Mouse (Mus musculus): ENCODE results near the gene Faim2. TPM values are rescaled to one million over a fixed set of nuclear protein-coding genes. Genes with fewer than 3 reads are reported as not detected.
A peak's percentile ranks its signal among the peaks of the same experiment; 100 is the strongest.

Faim2 gene
- total and polyA plus RNA-seq, 2 experiments from 2014 or later: 42.0 to 72.0 TPM

- no peak for TF ChIP-seq CTCF (IDR thresholded peaks at IDR 0.05)
- ATAC-seq (ENCODE audit: low FRiP score) (no peak), DNase-seq (ENCODE audit: low spot score) (no peak)
- 0 out of 2 replicates have a peak, but pooled peaks cover 7% of the 10 kb centered on the region for H3K36me3 ChIP-seq (ENCODE audit: insufficient read depth, low read length)
- H3K4me2 ChIP-seq (ENCODE audit: low read depth, low read length, poor library complexity, severe bottlenecking): no peak overlapping the region
- no peaks in the 10 kb centered on the region for H3K9me3 ChIP-seq (ENCODE audit: low read length)
- H3K27ac ChIP-seq (ENCODE audit: low read depth, low read length): no peak overlapping the region
- 71% methylated on average over 4 of the region's 4 CpGs for WGBS
- H3K9ac ChIP-seq (replicated peaks; ENCODE audit: low read length, poor library complexity, severe bottlenecking): no peak overlapping the region
- peaks cover 6% of the 10 kb centered on the region; the same call in 1 of the 2 replicates for H3K4me1 ChIP-seq (ENCODE audit: insufficient read depth, low read length)
- no peak overlapping the region for H3K4me3 ChIP-seq (ENCODE audit: low read depth, low read length)
- no peaks in the 10 kb centered on the region for H3K27me3 ChIP-seq (ENCODE audit: insufficient read depth, low read length)
These were observed 29.2 kb downstream of the Faim2 start for GRCm38 (mm10) chr15:99498781-99499180.

- Histone ChIP-seq H3K36me3 (ENCODE audit: insufficient read depth, low read length) (0 out of 2 replicates have a peak, but pooled peaks cover 7% of the 10 kb centered on the region), H3K9ac (replicated peaks; ENCODE audit: low read length, poor library complexity, severe bottlenecking) (no peak overlapping the region), H3K9me3 (ENCODE audit: low read length) (no peaks in the 10 kb centered on the region), H3K27ac (ENCODE audit: low read depth, low read length) (no peak overlapping the region), H3K4me1 (ENCODE audit: insufficient read depth, low read length) (peaks cover 6% of the 10 kb centered on the region; the same call in 1 of the 2 replicates), H3K27me3 (ENCODE audit: insufficient read depth, low read length) (no peaks in the 10 kb centered on the region), H3K4me2 (ENCODE audit: low read depth, low read length, poor library complexity, severe bottlenecking) (no peak overlapping the region), H3K4me3 (ENCODE audit: low read depth, low read length) (no peak overlapping the region)
- DNase-seq (ENCODE audit: low spot score) (no peak), ATAC-seq (ENCODE audit: low FRiP score) (no peak)
- WGBS: 71% methylated on average over 4 of the region's 4 CpGs
- no peak for TF ChIP-seq CTCF (IDR thresholded peaks at IDR 0.05)
These were observed 29.6 kb downstream of the Faim2 start for GRCm38 (mm10) chr15:99498356-99498755.

DNA sequence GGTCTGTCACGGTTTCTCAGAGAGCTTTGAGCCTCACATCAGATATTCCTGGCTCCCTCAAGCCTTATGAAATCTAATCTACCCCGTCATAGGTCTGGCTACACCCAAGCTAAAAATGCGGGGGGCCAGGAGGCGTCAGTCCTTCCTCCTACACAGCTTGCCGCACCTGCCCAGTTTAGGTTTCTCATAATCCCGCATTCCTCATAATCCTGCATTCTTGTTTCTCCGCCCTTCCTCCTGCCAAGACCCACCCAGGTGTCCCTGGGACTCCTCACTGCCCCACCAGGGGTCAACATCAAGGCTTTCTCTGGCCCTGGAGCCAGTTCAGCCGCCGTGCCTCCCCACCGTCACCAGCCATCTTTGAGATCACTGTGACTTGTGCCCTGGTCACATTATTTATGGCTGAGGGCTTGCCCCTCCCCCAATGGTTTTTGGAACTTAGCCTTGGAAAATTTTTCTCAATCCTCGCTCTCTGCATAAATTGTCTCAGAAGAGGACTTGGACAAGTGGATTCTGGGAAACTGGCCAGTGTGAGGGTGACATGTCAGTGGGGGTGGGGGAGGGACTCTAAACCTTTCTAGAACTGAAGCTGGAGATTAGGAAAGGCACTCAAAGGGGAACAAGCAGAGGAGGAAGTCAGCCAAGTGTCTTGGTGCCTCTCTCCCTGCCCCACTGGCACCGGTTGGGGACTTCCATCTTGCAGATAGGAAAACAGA, 30.3 kb downstream of the Faim2 start:
- Histone ChIP-seq H3K4me2 (ENCODE audit: low read depth, low read length, poor library complexity, severe bottlenecking) (no peak overlapping the region), H3K4me3 (ENCODE audit: low read depth, low read length) (no peak overlapping the region), H3K9ac (replicated peaks; ENCODE audit: low read length, poor library complexity, severe bottlenecking) (no peak overlapping the region), H3K27me3 (ENCODE audit: insufficient read depth, low read length) (no peaks in the 10 kb centered on the region), H3K9me3 (ENCODE audit: low read length) (no peaks in the 10 kb centered on the region), H3K4me1 (ENCODE audit: insufficient read depth, low read length) (peaks cover 6% of the 10 kb centered on the region; the same call in 1 of the 2 replicates), H3K36me3 (ENCODE audit: insufficient read depth, low read length) (0 out of 2 replicates have a peak, but pooled peaks cover 7% of the 10 kb centered on the region), H3K27ac (ENCODE audit: low read depth, low read length) (peak overlapping the region; percentile 4; the same call in 1 of the 2 replicates)
- no peak; the same call in 1 of the 2 replicates for ATAC-seq (ENCODE audit: low FRiP score)
- whole genome bisulfite sequencing: 34% methylated on average over 12 of the region's 12 CpGs
- TF ChIP-seq CTCF (IDR thresholded peaks at IDR 0.05): no peak
- peak; percentile 85 for DNase-seq (ENCODE audit: low spot score)

DNA sequence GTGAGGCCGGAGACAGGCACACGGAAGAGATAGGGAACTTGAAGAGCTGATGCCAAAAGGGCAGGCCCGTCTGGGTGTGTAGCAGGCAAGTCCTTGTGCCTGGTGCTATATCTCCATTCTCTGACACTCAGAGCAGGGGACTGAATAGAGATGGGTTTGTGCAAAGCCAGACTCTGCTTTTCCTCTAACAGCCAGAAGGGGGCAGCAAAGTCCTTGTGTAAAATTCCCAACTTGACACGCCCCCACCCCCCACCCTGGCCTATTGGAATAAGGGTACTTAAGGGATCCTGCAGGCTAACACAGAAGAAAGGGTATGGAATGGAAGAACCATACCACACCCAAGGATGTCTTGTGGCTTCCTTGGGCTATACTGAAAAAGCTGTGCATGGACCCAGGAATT, 30.9 kb downstream of the Faim2 start:
- Histone ChIP-seq H3K27me3 (ENCODE audit: insufficient read depth, low read length) (no peaks in the 10 kb centered on the region), H3K9ac (replicated peaks; ENCODE audit: low read length, poor library complexity, severe bottlenecking) (no peak overlapping the region), H3K4me2 (ENCODE audit: low read depth, low read length, poor library complexity, severe bottlenecking) (no peak overlapping the region), H3K4me3 (ENCODE audit: low read depth, low read length) (no peak overlapping the region), H3K27ac (ENCODE audit: low read depth, low read length) (peak overlapping the region; percentile 4; the same call in 1 of the 2 replicates), H3K36me3 (ENCODE audit: insufficient read depth, low read length) (0 out of 2 replicates have a peak, but pooled peaks cover 7% of the 10 kb centered on the region), H3K4me1 (ENCODE audit: insufficient read depth, low read length) (peaks cover 6% of the 10 kb centered on the region; the same call in 1 of the 2 replicates), H3K9me3 (ENCODE audit: low read length) (no peaks in the 10 kb centered on the region)
- WGBS: 18% methylated on average over 4 of the region's 4 CpGs
- TF ChIP-seq CTCF (IDR thresholded peaks at IDR 0.05): peak; percentile 96
- ATAC-seq (ENCODE audit: low FRiP score) (peak; percentile 55), DNase-seq (ENCODE audit: low spot score) (peak; percentile 90)

DNA sequence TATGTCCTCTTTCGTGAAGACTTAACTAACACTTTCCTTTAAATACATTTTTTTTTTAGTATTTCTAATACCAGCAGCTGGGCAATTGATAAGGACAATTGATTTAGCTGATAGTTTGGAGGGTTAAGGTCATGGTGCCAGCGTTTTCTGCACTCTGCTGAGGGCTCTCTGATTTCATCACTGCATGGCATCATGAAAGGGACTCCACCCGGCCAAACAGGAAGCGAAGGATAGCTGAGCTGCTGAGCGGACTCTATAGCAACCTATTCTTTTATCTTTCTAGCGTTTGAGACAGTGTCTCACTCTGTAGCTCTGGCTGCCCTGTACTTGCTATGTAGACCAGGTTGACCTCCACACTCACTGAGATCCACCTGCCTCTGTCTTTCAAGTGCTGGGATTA, 43.2 kb downstream of the Faim2 start:
- Histone ChIP-seq H3K9ac (replicated peaks; ENCODE audit: low read length, poor library complexity, severe bottlenecking) (no peak overlapping the region), H3K9me3 (ENCODE audit: low read length) (no peaks in the 10 kb centered on the region), H3K27ac (ENCODE audit: low read depth, low read length) (no peak overlapping the region), H3K4me2 (ENCODE audit: low read depth, low read length, poor library complexity, severe bottlenecking) (no peak overlapping the region), H3K27me3 (ENCODE audit: insufficient read depth, low read length) (no peaks in the 10 kb centered on the region), H3K36me3 (ENCODE audit: insufficient read depth, low read length) (no peaks in the 10 kb centered on the region), H3K4me1 (ENCODE audit: insufficient read depth, low read length) (no peaks in the 10 kb centered on the region), H3K4me3 (ENCODE audit: low read depth, low read length) (no peak overlapping the region)
- DNase-seq (ENCODE audit: low spot score) (no peak), ATAC-seq (ENCODE audit: low FRiP score) (no peak)
- no peak for TF ChIP-seq CTCF (IDR thresholded peaks at IDR 0.05)
- 72% methylated on average over 6 of the region's 6 CpGs for WGBS

GRCm38 (mm10) chr15:99475814-99476213, 52.2 kb downstream of the Faim2 start:
- H3K9me3 ChIP-seq (ENCODE audit: low read length): no peaks in the 10 kb centered on the region
- no peak overlapping the region for H3K4me3 ChIP-seq (ENCODE audit: low read depth, low read length)
- DNase-seq (ENCODE audit: low spot score): no peak
- H3K27ac ChIP-seq (ENCODE audit: low read depth, low read length): no peak overlapping the region
- H3K36me3 ChIP-seq (ENCODE audit: insufficient read depth, low read length): no peaks in the 10 kb centered on the region
- H3K4me1 ChIP-seq (ENCODE audit: insufficient read depth, low read length): no peaks in the 10 kb centered on the region
- 64% methylated on average over 1 of the region's 1 CpGs for WGBS
- no peak overlapping the region for H3K4me2 ChIP-seq (ENCODE audit: low read depth, low read length, poor library complexity, severe bottlenecking)
- no peak overlapping the region for H3K9ac ChIP-seq (replicated peaks; ENCODE audit: low read length, poor library complexity, severe bottlenecking)
- no peaks in the 10 kb centered on the region for H3K27me3 ChIP-seq (ENCODE audit: insufficient read depth, low read length)
- TF ChIP-seq CTCF (IDR thresholded peaks at IDR 0.05): no peak
- ATAC-seq (ENCODE audit: low FRiP score): no peak
